Mouse (Mus musculus) heart, embryonic 11.5 days (tissue): ENCODE data around the gene Barx2. TPM values are rescaled to one million over a fixed set of nuclear protein-coding genes. Genes with fewer than 3 reads are reported as not detected.
"Not testable (repeated sequence)": the region's sequence is repeated elsewhere in the genome, so short reads cannot be mapped to it uniquely, and the experiment has no call there.

Experiments used
- ATAC-seq: fragments of 200-750 bp; cut with Nextera tagmentation; replicated peaks from 2 replicates; pipeline ENCODE4 v1.8.0; 2017; ENCODE audit warnings: moderate library complexity; ENCODE audit not compliant: insufficient number of reproducible peaks, low FRiP score, low TSS enrichment
- H3K27ac ChIP-seq: fragments of 300-500 bp; sonication (generic); 2 replicates; pipeline ENCODE4 v1.5.1; 2014; ENCODE audit warnings: mild to moderate bottlenecking, low read depth, low read length
- H3K27me3 ChIP-seq: fragments of 300-500 bp; sonication (generic); 2 replicates; pipeline ENCODE4 v1.6.1; 2014; ENCODE audit warnings: mild to moderate bottlenecking, low read length, mixed read lengths; ENCODE audit not compliant: control insufficient read depth, insufficient read depth
- H3K36me3 ChIP-seq: fragments of 300-500 bp; sonication (generic); 2 replicates; pipeline ENCODE4 v1.6.1; 2014; ENCODE audit warnings: mild to moderate bottlenecking, low read length, moderate library complexity, mixed read lengths; ENCODE audit not compliant: control insufficient read depth, insufficient read depth
- H3K4me1 ChIP-seq: fragments of 300-500 bp; sonication (generic); 2 replicates; pipeline ENCODE4 v1.6.1; 2014; ENCODE audit warnings: low read length; ENCODE audit not compliant: control insufficient read depth, insufficient read depth
- H3K4me2 ChIP-seq: fragments of 300-500 bp; sonication (generic); 2 replicates; pipeline ENCODE4 v1.6.1; 2014; ENCODE audit warnings: mild to moderate bottlenecking, moderate library complexity
- H3K4me3 ChIP-seq: fragments of 300-500 bp; sonication (generic); 2 replicates; pipeline ENCODE4 v1.5.1; 2014; ENCODE audit warnings: low read depth, low read length
- H3K9ac ChIP-seq: fragments of 300-500 bp; sonication (generic); 2 replicates; pipeline ENCODE4 v1.6.1; 2014; ENCODE audit warnings: mild to moderate bottlenecking, low read depth, low read length, moderate library complexity
- H3K9me3 ChIP-seq: fragments of 300-500 bp; sonication (generic); replicated peaks from 2 replicates; pipeline ENCODE4 v1.6.1; 2016; ENCODE audit warnings: low read length; ENCODE audit not compliant: control insufficient read depth
- WGBS: fragments of 180-500 bp; shearing (Covaris S2); extraction: QIAGEN DNeasy Blood & Tissue Kit; methylation state at CpG from one replicate; pipeline ENCODE4 v1.1.7; 2014; ENCODE audit not compliant: insufficient replicate concordance; 5-methylcytosine and 5-hydroxymethylcytosine counted together
- polyA plus RNA-seq: library from polyadenylated mRNA; unstranded; fragments of >200 nt; fragmentation: Nextera tagmentation; extraction: Ambion mirVana; gene quantifications from 2 replicates; pipeline ENCODE4 v1.2.1, GENCODE M21; 2014

Barx2 gene
- 0.07 TPM in 1 of 2 replicates, not detected in the other for polyA plus RNA-seq

- H3K4me1 ChIP-seq, result peaks cover 7% of the 10 kb centered on the region; the same call in 1 of the 2 replicates
- WGBS, result under 1% methylated on average over 71 of the region's 81 CpGs
- H3K27me3 ChIP-seq, result peaks cover 74% of the 10 kb centered on the region
- peak within 1 kb of the TSS; percentile 98 for H3K4me2 ChIP-seq
- H3K9me3 ChIP-seq, result no peaks in the 10 kb centered on the region
- peak within 1 kb of the TSS; percentile 56 for H3K4me3 ChIP-seq
- no peaks in the 10 kb centered on the region for H3K36me3 ChIP-seq
- H3K27ac ChIP-seq, result no peak within 1 kb of the TSS
- ATAC-seq, result peak; percentile 55
- peak within 1 kb of the TSS; percentile 30; the same call in 1 of the 2 replicates for H3K9ac ChIP-seq
Observed at GRCm38 (mm10) chr9:31912921-31913738, at the start of gene Barx2. TSS of gene Barx2 (minus strand) at chr9:31913462.

GRCm38 (mm10) chr9:31962265-31962664 is 49.0 kb upstream of the Barx2 start:
- H3K27me3 ChIP-seq, result no peaks in the 10 kb centered on the region
- H3K27ac ChIP-seq, result no peak overlapping the region
- 47% methylated on average over 1 of the region's 1 CpGs for WGBS
- H3K9me3 ChIP-seq, result 0 out of 2 replicates have a peak, but pooled peaks cover 5% of the 10 kb centered on the region
- H3K4me1 ChIP-seq, result no peaks in the 10 kb centered on the region
- H3K36me3 ChIP-seq, result no peaks in the 10 kb centered on the region
- no peak for ATAC-seq
- H3K4me3 ChIP-seq, result no peak overlapping the region
- H3K9ac ChIP-seq, result no peak overlapping the region
- no peak overlapping the region for H3K4me2 ChIP-seq

- no peak overlapping the region for H3K4me2 ChIP-seq
- no peak for ATAC-seq
- H3K27ac ChIP-seq, result no peak overlapping the region
- H3K36me3 ChIP-seq, result no peaks in the 10 kb centered on the region
- no peaks in the 10 kb centered on the region for H3K27me3 ChIP-seq
- no peak overlapping the region for H3K9ac ChIP-seq
- no peak overlapping the region for H3K4me3 ChIP-seq
- WGBS, result 65% methylated on average over 2 of the region's 2 CpGs
- H3K9me3 ChIP-seq, result 0 out of 2 replicates have a peak, but pooled peaks cover 2% of the 10 kb centered on the region
- no peaks in the 10 kb centered on the region for H3K4me1 ChIP-seq
Observed at GRCm38 (mm10) chr9:31960488-31960887, 47.2 kb upstream of the Barx2 start.

- Histone ChIP-seq H3K4me3 (no peak overlapping the region), H3K36me3 (no peaks in the 10 kb centered on the region), H3K9me3 (no peaks in the 10 kb centered on the region), H3K27me3 (no peaks in the 10 kb centered on the region), H3K4me1 (no peaks in the 10 kb centered on the region), H3K27ac (no peak overlapping the region), H3K9ac (no peak overlapping the region), H3K4me2 (no peak overlapping the region)
- no peak for ATAC-seq
Observed at GRCm38 (mm10) chr9:31958120-31958519, 44.9 kb upstream of the Barx2 start.

- ATAC-seq, result no peak
- Histone ChIP-seq H3K9me3 (no peaks in the 10 kb centered on the region), H3K4me2 (no peak overlapping the region), H3K4me3 (no peak overlapping the region), H3K9ac (no peak overlapping the region), H3K27ac (no peak overlapping the region), H3K27me3 (no peaks in the 10 kb centered on the region), H3K4me1 (no peaks in the 10 kb centered on the region), H3K36me3 (no peaks in the 10 kb centered on the region)
- WGBS, result 66% methylated on average over 5 of the region's 5 CpGs
Observed at GRCm38 (mm10) chr9:31950506-31950905, 37.2 kb upstream of the Barx2 start.

GRCm38 (mm10) chr9:31949031-31949430 is 35.8 kb upstream of the Barx2 start:
- H3K36me3 ChIP-seq, result no peaks in the 10 kb centered on the region
- no peak for ATAC-seq
- no peak overlapping the region for H3K27ac ChIP-seq
- 77% methylated on average over 5 of the region's 5 CpGs for WGBS
- H3K4me3 ChIP-seq, result no peak overlapping the region
- H3K4me2 ChIP-seq, result no peak overlapping the region
- no peaks in the 10 kb centered on the region for H3K4me1 ChIP-seq
- H3K9me3 ChIP-seq, result no peaks in the 10 kb centered on the region
- H3K27me3 ChIP-seq, result no peaks in the 10 kb centered on the region
- no peak overlapping the region for H3K9ac ChIP-seq

- Histone ChIP-seq H3K36me3 (no peaks in the 10 kb centered on the region), H3K27ac (no peak overlapping the region), H3K4me2 (no peak overlapping the region), H3K9me3 (no peaks in the 10 kb centered on the region), H3K4me3 (no peak overlapping the region), H3K9ac (no peak overlapping the region), H3K27me3 (no peaks in the 10 kb centered on the region), H3K4me1 (no peaks in the 10 kb centered on the region)
- no peak for ATAC-seq
- WGBS, result 80% methylated on average over 10 of the region's 10 CpGs
Observed at GRCm38 (mm10) chr9:31947051-31947450, 33.8 kb upstream of the Barx2 start.

- Histone ChIP-seq H3K4me3 (no peak overlapping the region), H3K4me2 (no peak overlapping the region), H3K9me3 (no peaks in the 10 kb centered on the region), H3K27ac (no peak overlapping the region), H3K4me1 (no peaks in the 10 kb centered on the region), H3K9ac (no peak overlapping the region), H3K27me3 (no peaks in the 10 kb centered on the region), H3K36me3 (no peaks in the 10 kb centered on the region)
- WGBS, result 43% methylated on average over 1 of the region's 1 CpGs
- ATAC-seq, result no peak
Observed at GRCm38 (mm10) chr9:31942334-31942733, 29.1 kb upstream of the Barx2 start.

- H3K9me3 ChIP-seq, H3K27ac ChIP-seq, H3K27me3 ChIP-seq, H3K9ac ChIP-seq, H3K36me3 ChIP-seq, H3K4me3 ChIP-seq, H3K4me1 ChIP-seq, H3K4me2 ChIP-seq, ATAC-seq: not testable (repeated sequence)
- WGBS, result 88% methylated on average over 12 of the region's 16 CpGs
Observed at GRCm38 (mm10) chr9:31936486-31936885, 23.2 kb upstream of the Barx2 start.
